Mouse (Mus musculus) lung, adult 2 months (tissue): ENCODE results near the gene Ifi27l2a.
"Not testable (repeated sequence)": the region's sequence is repeated elsewhere in the genome, so short reads cannot be mapped to it uniquely, and the experiment has no call there.

Experiments
- CTCF ChIP-seq: fragments of 200-500 bp; IDR thresholded peaks from 2 replicates; pipeline ENCODE4 v1.5.1; 2011; ENCODE audit warnings: mild to moderate bottlenecking, low read length, control low read depth; ENCODE audit not compliant: insufficient read depth
- POLR2A ChIP-seq: fragments of 200-500 bp; IDR thresholded peaks from 2 replicates; pipeline ENCODE4 v1.6.1; 2011; ENCODE audit warnings: low read depth, mild to moderate bottlenecking, control low read depth, low read length, borderline replicate concordance; ENCODE audit errors: extremely low read depth

DNA sequence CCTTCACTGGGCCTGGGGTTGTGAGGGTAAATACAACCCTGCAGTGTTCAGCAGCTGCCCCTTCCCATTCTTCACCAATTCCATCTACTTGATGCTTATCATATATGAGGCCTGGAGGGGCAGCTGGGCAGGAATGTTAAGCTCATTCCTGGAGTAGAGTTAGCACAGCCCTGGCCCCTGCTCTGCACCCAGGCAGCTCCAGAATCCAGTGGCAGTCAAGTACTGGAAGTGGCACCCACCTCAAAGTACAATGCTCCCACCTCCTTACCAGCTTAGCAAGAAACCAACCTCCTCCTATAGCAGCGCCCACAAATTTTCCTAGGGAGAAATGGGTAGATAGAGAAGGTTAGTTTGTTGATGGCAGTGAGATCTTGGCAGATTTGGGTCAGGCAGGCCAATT lies 13.2 kb upstream of the Ifi27l2a start:
- not testable (repeated sequence) for TF ChIP-seq POLR2A, CTCF
